Mouse (Mus musculus) granulocyte monocyte progenitor cell, adult 5-6 weeks (primary cell): ENCODE results near the gene Coq8a. TPM values are rescaled to one million over a fixed set of nuclear protein-coding genes. Genes with fewer than 3 reads are reported as not detected.

Source experiments
- ATAC-seq: replicated peaks from 2 replicates; pipeline ENCODE4 v1.8.0; 2016; ENCODE audit warnings: mild to moderate bottlenecking, moderate TSS enrichment, inconsistent platforms; ENCODE audit not compliant: poor library complexity, severe bottlenecking
- total RNA-seq, 2 experiments: library from RNA; stranded (forward) in 1 of 2; stranded (reverse) in 1 of 2; fragments of 200-712, 200-1000 nt in 1 of 2; fragments of >200 nt in 1 of 2; fragmentation: Nextera tagmentation in 1 of 2; gene quantifications; 2 replicates each; pipeline ENCODE4 v1.2.3; 2014 to 2017

Coq8a gene
- total RNA-seq, 2 experiments from 2014 or later, result 3.2 to 11.3 TPM

- no peak for ATAC-seq
Observed at GRCm38 (mm10) chr1:180178340-180178739, 21.1 kb downstream of the Coq8a start.

GRCm38 (mm10) chr1:180176784-180177183 is 22.6 kb downstream of the Coq8a start:
- no peak for ATAC-seq

- ATAC-seq, result no peak
Observed at GRCm38 (mm10) chr1:180175635-180176034, 23.8 kb downstream of the Coq8a start.

- ATAC-seq, result peak; percentile 76
Observed at GRCm38 (mm10) chr1:180175167-180175566, 24.2 kb downstream of the Coq8a start.

GRCm38 (mm10) chr1:180174718-180175117 is 24.7 kb downstream of the Coq8a start:
- ATAC-seq, result no peak

GRCm38 (mm10) chr1:180173017-180173416 is 26.4 kb downstream of the Coq8a start:
- ATAC-seq, result no peak

GRCm38 (mm10) chr1:180172600-180172999 is 26.8 kb downstream of the Coq8a start:
- ATAC-seq, result no peak

- ATAC-seq, result no peak
Observed at GRCm38 (mm10) chr1:180171883-180172282, 27.5 kb downstream of the Coq8a start.

GRCm38 (mm10) chr1:180170071-180170470 is 29.3 kb downstream of the Coq8a start:
- ATAC-seq, result no peak

GRCm38 (mm10) chr1:180169161-180169560 is 30.2 kb downstream of the Coq8a start:
- ATAC-seq, result no peak

GRCm38 (mm10) chr1:180168294-180168693 is 31.1 kb downstream of the Coq8a start:
- ATAC-seq, result no peak

GRCm38 (mm10) chr1:180166533-180166932 is 32.9 kb downstream of the Coq8a start:
- no peak for ATAC-seq

GRCm38 (mm10) chr1:180162986-180163385 is 36.4 kb downstream of the Coq8a start:
- no peak for ATAC-seq

- no peak for ATAC-seq
Observed at GRCm38 (mm10) chr1:180161566-180162355, 37.6 kb downstream of the Coq8a start.

GRCm38 (mm10) chr1:180161160-180161559 is 38.2 kb downstream of the Coq8a start:
- ATAC-seq, result no peak

GRCm38 (mm10) chr1:180160545-180160944 is 38.9 kb downstream of the Coq8a start:
- ATAC-seq, result no peak

GRCm38 (mm10) chr1:180158648-180159047 is 40.8 kb downstream of the Coq8a start:
- no peak for ATAC-seq

GRCm38 (mm10) chr1:180151191-180151590 is 48.2 kb downstream of the Coq8a start:
- ATAC-seq, result no peak

GRCm38 (mm10) chr1:180148563-180148962 is 50.8 kb downstream of the Coq8a start:
- no peak for ATAC-seq

- ATAC-seq, result peak; percentile 67
Observed at GRCm38 (mm10) chr1:180148036-180148435, 51.4 kb downstream of the Coq8a start.

- no peak for ATAC-seq
Observed at GRCm38 (mm10) chr1:180140970-180141369, 58.4 kb downstream of the Coq8a start.

- ATAC-seq, result no peak
Observed at GRCm38 (mm10) chr1:180139158-180139557, 60.2 kb downstream of the Coq8a start.
